8 mouse cellular contexts compared by ENCODE assay signal in genomic region chr17:80206671-80207581, GRCm38 (mm10). TPM values are rescaled to one million over a fixed set of nuclear protein-coding genes. Genes with fewer than 3 reads are reported as not detected.
DNase-seq lines count a peak whose midpoint lies in the region; ATAC-seq lines count a peak whose summit lies in the region.

Srsf7 (minus strand) TSS chr17:80207307.
Ttc39d (plus strand) TSS chr17:80207460.

- peak; percentile 93 for ATAC-seq in intestine, embryonic 14.5 days (replicated peaks; ENCODE audit: low FRiP score, low TSS enrichment, low read depth)

- peak; percentile 99 to 100 for DNase-seq in adrenal gland, adult 18-20 months (ENCODE audit: low spot score in 2 of 2)
- DNase-seq in embryo, embryonic 11 days = peak; percentile 100
- peak; percentile 97 for DNase-seq in gastrocnemius, postnatal 25 days
- peak; percentile 100 for DNase-seq in intestine, embryonic 14.5 days (ENCODE audit: low spot score)
- DNase-seq in left cerebral cortex, postnatal 14 days (ENCODE audit: low spot score in 2 of 2) = peak; percentile 99
- peak; percentile 100 for DNase-seq in mesoderm, embryonic 11.5 days (ENCODE audit: low read depth, low spot score)
- peak; percentile 95 to 97 for DNase-seq in right cerebral cortex, postnatal 36 days (ENCODE audit: low spot score in 2 of 2)
- DNase-seq in yolk sac, embryonic 10.5 days (ENCODE audit: low spot score) = peak; percentile 98

- peak within 1 kb of the TSS; percentile 84 for H3K4me2 ChIP-seq in intestine, embryonic 14.5 days (ENCODE audit: low read length)

- H3K4me3 ChIP-seq in intestine, embryonic 14.5 days (ENCODE audit: low read depth, low read length) = peak within 1 kb of the TSS; percentile 97

- H3K9ac ChIP-seq in intestine, embryonic 14.5 days (ENCODE audit: low read length) = peak within 1 kb of the TSS; percentile 99

- peaks cover 34% of the 10 kb centered on the region for H3K36me3 ChIP-seq in intestine, embryonic 14.5 days (ENCODE audit: control insufficient read depth, insufficient read depth, low read length)

- H3K27ac ChIP-seq in intestine, embryonic 14.5 days (ENCODE audit: low read depth) = peak within 1 kb of the TSS; percentile 99

- H3K4me1 ChIP-seq in intestine, embryonic 14.5 days (replicated peaks; ENCODE audit: control insufficient read depth, insufficient read depth, low read length) = no peaks in the 10 kb centered on the region; the same call in 1 of the 2 replicates

- no peaks in the 10 kb centered on the region for H3K9me3 ChIP-seq in intestine, embryonic 14.5 days (ENCODE audit: control insufficient read depth, low read length)

- intact Hi-C loops in left cerebral cortex, postnatal 14 days (cut with DNase I) = loop anchor here (2.0 kb wide), 1 partner anchor 18 kb away; the partner anchor contains the start of gene Gemin6

- no peaks in the 10 kb centered on the region for H3K27me3 ChIP-seq in intestine, embryonic 14.5 days (replicated peaks; ENCODE audit: control insufficient read depth, insufficient read depth, low read length)

- under 1% methylated on average over 83 of the region's 95 CpGs for WGBS in intestine, embryonic 14.5 days

RNA-seq across cellular contexts. Expression of gene Srsf7, which starts in this region (rescaled TPM):
- total RNA-seq in adrenal gland, adult 18-20 months (2021) = 100 to 1,000 TPM; 124 to 133 TPM
- 10 to 100 TPM; 23.4 to 23.9 TPM for total RNA-seq in gastrocnemius, postnatal 25 days (2021)
- 603 and 665 TPM in 2 replicates for polyA plus RNA-seq in intestine, embryonic 14.5 days (2014; fragmentation: Nextera tagmentation; extraction: Ambion mirVana)
- 100 to 1,000 TPM in 1 of 2 experiments, 10 to 100 TPM in 1; 99.9 to 110 TPM for total RNA-seq in left cerebral cortex, postnatal 14 days (2021)

RNA-seq across cellular contexts. Expression of gene Ttc39d, which starts in this region (rescaled TPM):
- total RNA-seq in adrenal gland, adult 18-20 months (2021) = not detected
- total RNA-seq in gastrocnemius, postnatal 25 days (2021) = not detected
- 0.12 TPM in 1 of 2 replicates, not detected in the other for polyA plus RNA-seq in intestine, embryonic 14.5 days (2014; fragmentation: Nextera tagmentation; extraction: Ambion mirVana)
- total RNA-seq in left cerebral cortex, postnatal 14 days (2021) = under 1 TPM; 0.29 to 0.32 TPM

Comparison
In these comparisons a context has a peak if more than half of its experiments do, and no peak if none do; other contexts are left out.
1. Peak in every context shown above with its lines: DNase-seq, ATAC-seq, H3K4me3 ChIP-seq and H3K27ac ChIP-seq.
2. RNA of gene Srsf7 (total RNA-seq): 124 to 133 TPM in adrenal gland, adult 18-20 months and 99.9 to 110 TPM in left cerebral cortex, postnatal 14 days; 23.4 to 23.9 TPM in gastrocnemius, postnatal 25 days; every median in the first group is over 4 times any median in the second.